In genomic region chr6:90513074-90513856, GRCm38 (mm10) we compare ENCODE assay signal across 29 mouse cellular contexts. TPM values are rescaled to one million over a fixed set of nuclear protein-coding genes. Genes with fewer than 3 reads are reported as not detected.
DNase-seq lines count a peak whose midpoint lies in the region; ATAC-seq and TF ChIP-seq lines count a peak whose summit lies in the region.
"Had no signal": no experiment of that assay in that cellular context is flagged by ENCODE, and none has a peak within 500 bp of the region (broad histone marks: within the 10 kb centered on the region; RNA-seq: fewer than 3 reads in every experiment).

No protein-coding gene starts in this region.

- H3K4me1 ChIP-seq in kidney, embryonic 15.5 days: peaks cover 9% of the 10 kb centered on the region
- no peaks in the 10 kb centered on the region for H3K4me1 ChIP-seq in kidney, embryonic 14.5 days (ENCODE audit: control insufficient read depth, insufficient read depth, low read length)
- H3K4me1 ChIP-seq in liver, adult 2 months (ENCODE audit: control insufficient read depth, insufficient read depth, low read length): peaks cover 23% of the 10 kb centered on the region
- H3K4me1 ChIP-seq in liver, embryonic 11.5 days (replicated peaks; ENCODE audit: control insufficient read depth, insufficient read depth, low read length): no peaks in the 10 kb centered on the region

- no peak for TF ChIP-seq POLR2A in liver, adult 2 months (IDR thresholded peaks at IDR 0.05; ENCODE audit: extremely low read depth, insufficient read depth, low read length)

- H3K9ac ChIP-seq in kidney, embryonic 15.5 days: no peak overlapping the region
- no peak overlapping the region for H3K9ac ChIP-seq in kidney, embryonic 14.5 days (ENCODE audit: low read depth, low read length)
- no peak overlapping the region for H3K9ac ChIP-seq in liver, adult 2 months (ENCODE audit: low read depth, low read length)
- H3K9ac ChIP-seq in liver, embryonic 11.5 days (ENCODE audit: low read depth, low read length): no peak overlapping the region
- H3K9ac ChIP-seq: embryonic facial prominence, embryonic 13.5 days; forebrain, embryonic 12.5 days; forebrain, embryonic 15.5 days; hindbrain, embryonic 12.5 days; hindbrain, embryonic 15.5 days had no signal

- H3K36me3 ChIP-seq in kidney, embryonic 15.5 days: no peaks in the 10 kb centered on the region
- H3K36me3 ChIP-seq in kidney, embryonic 14.5 days (ENCODE audit: control insufficient read depth, insufficient read depth, low read length): no peaks in the 10 kb centered on the region
- no peaks in the 10 kb centered on the region for H3K36me3 ChIP-seq in liver, adult 2 months (ENCODE audit: control insufficient read depth, insufficient read depth, low read length)
- H3K36me3 ChIP-seq in liver, embryonic 11.5 days (ENCODE audit: control insufficient read depth, insufficient read depth, low read length): no peaks in the 10 kb centered on the region
- H3K36me3 ChIP-seq: embryonic facial prominence, embryonic 10.5 days; embryonic facial prominence, embryonic 13.5 days; forebrain, embryonic 12.5 days; forebrain, embryonic 15.5 days; hindbrain, embryonic 12.5 days; hindbrain, embryonic 15.5 days had no signal

- intact Hi-C loops in left cerebral cortex, postnatal 14 days (cut with DNase I): no loop called here

- peak; percentile 65 for DNase-seq in kidney, postnatal 10 days
- no peak for DNase-seq in kidney, postnatal 25 days
- DNase-seq in liver, adult 2 months (ENCODE audit: extremely low read depth, low read depth, low spot score): peak; percentile 72
- DNase-seq in liver, embryonic 11.5 days (ENCODE audit: low spot score): no peak
- DNase-seq in left cerebral cortex, postnatal 14 days (ENCODE audit: low spot score in 2 of 2): no peak
- DNase-seq: adrenal gland, adult 8-10 months; adrenal gland, postnatal 25 days; B cell, adult 2 months; cerebellum, adult 11-12 months; cerebellum, adult 8-10 months; cerebellum, postnatal 10 days; cerebellum, postnatal 36 days; embryo, embryonic 11 days; gastrocnemius, postnatal 10 days; gastrocnemius, postnatal 36 days; heart, adult 11 months had no signal

- WGBS in kidney, embryonic 15.5 days: 54% methylated on average over 5 of the region's 5 CpGs
- WGBS in kidney, embryonic 14.5 days: 52% methylated on average over 5 of the region's 5 CpGs
- 65% methylated on average over 5 of the region's 5 CpGs for WGBS in liver, adult 2 months
- 69% methylated on average over 5 of the region's 5 CpGs for WGBS in liver, embryonic 11.5 days

- H3K79me2 ChIP-seq in liver, adult 2 months (ENCODE audit: control insufficient read depth, insufficient read depth, low read length): no peaks in the 10 kb centered on the region

- no peak for TF ChIP-seq CTCF in liver, adult 2 months (IDR thresholded peaks at IDR 0.05; ENCODE audit: low read depth, low read length)

- H3K4me3 ChIP-seq in kidney, embryonic 15.5 days (replicated peaks): no peak overlapping the region
- no peak overlapping the region for H3K4me3 ChIP-seq in kidney, embryonic 14.5 days (ENCODE audit: low read length)
- no peak overlapping the region for H3K4me3 ChIP-seq in liver, adult 2 months (ENCODE audit: insufficient read depth, low read depth, low read length)
- H3K4me3 ChIP-seq in liver, embryonic 11.5 days (ENCODE audit: low read depth, low read length): no peak overlapping the region
- H3K4me3 ChIP-seq: embryonic facial prominence, embryonic 10.5 days; embryonic facial prominence, embryonic 13.5 days; erythroblast, embryonic 14.5 days; forebrain, embryonic 12.5 days; forebrain, embryonic 15.5 days; hindbrain, embryonic 12.5 days; hindbrain, embryonic 15.5 days had no signal

- 0 out of 2 replicates have a peak, but pooled peaks have one; percentile 29 for ATAC-seq in kidney, embryonic 15.5 days (replicated peaks; ENCODE audit: low FRiP score)
- ATAC-seq in kidney, embryonic 14.5 days (ENCODE audit: low FRiP score, low TSS enrichment): no peak; the same call in 1 of the 2 replicates
- ATAC-seq in liver, embryonic 11.5 days (replicated peaks; ENCODE audit: low FRiP score): no peak
- ATAC-seq: forebrain, embryonic 15.5 days had no signal

- H3K9me3 ChIP-seq in kidney, embryonic 15.5 days (replicated peaks): no peaks in the 10 kb centered on the region
- no peaks in the 10 kb centered on the region for H3K9me3 ChIP-seq in kidney, embryonic 14.5 days (ENCODE audit: control insufficient read depth, low read length)
- H3K9me3 ChIP-seq in liver, embryonic 11.5 days (ENCODE audit: control insufficient read depth, low read length): no peaks in the 10 kb centered on the region
- H3K9me3 ChIP-seq: embryonic facial prominence, embryonic 10.5 days; embryonic facial prominence, embryonic 13.5 days; forebrain, embryonic 12.5 days; forebrain, embryonic 15.5 days; hindbrain, embryonic 12.5 days; hindbrain, embryonic 15.5 days had no signal

- H3K27me3 ChIP-seq in kidney, embryonic 15.5 days: no peaks in the 10 kb centered on the region
- H3K27me3 ChIP-seq in kidney, embryonic 14.5 days (ENCODE audit: control insufficient read depth, insufficient read depth, low read length): no peaks in the 10 kb centered on the region
- no peaks in the 10 kb centered on the region for H3K27me3 ChIP-seq in liver, adult 2 months (ENCODE audit: control insufficient read depth, insufficient read depth, low read length)
- H3K27me3 ChIP-seq in liver, embryonic 11.5 days (replicated peaks; ENCODE audit: control insufficient read depth, insufficient read depth, low read length): no peaks in the 10 kb centered on the region
- H3K27me3 ChIP-seq: embryonic facial prominence, embryonic 13.5 days; forebrain, embryonic 12.5 days; forebrain, embryonic 15.5 days; hindbrain, embryonic 12.5 days; hindbrain, embryonic 15.5 days had no signal

- H3K27ac ChIP-seq in kidney, embryonic 15.5 days: peak overlapping the region; percentile 39; the same call in 1 of the 2 replicates
- no peak overlapping the region for H3K27ac ChIP-seq in kidney, embryonic 14.5 days (ENCODE audit: low read depth, low read length)
- peak overlapping the region; percentile 11 for H3K27ac ChIP-seq in liver, adult 2 months (replicated peaks; ENCODE audit: insufficient read depth, low read depth, low read length)
- H3K27ac ChIP-seq in liver, embryonic 11.5 days (ENCODE audit: low read depth, low read length): no peak overlapping the region
- H3K27ac ChIP-seq: embryonic facial prominence, embryonic 10.5 days; embryonic facial prominence, embryonic 13.5 days; forebrain, embryonic 12.5 days; forebrain, embryonic 15.5 days; hindbrain, embryonic 12.5 days; hindbrain, embryonic 15.5 days had no signal

- H3K4me2 ChIP-seq in kidney, embryonic 15.5 days: no peak overlapping the region
- no peak overlapping the region for H3K4me2 ChIP-seq in kidney, embryonic 14.5 days (replicated peaks; ENCODE audit: low read depth, low read length)
- H3K4me2 ChIP-seq in liver, embryonic 11.5 days: no peak overlapping the region
- H3K4me2 ChIP-seq: embryonic facial prominence, embryonic 13.5 days; forebrain, embryonic 12.5 days; forebrain, embryonic 15.5 days; heart, embryonic 11.5 days; hindbrain, embryonic 12.5 days; hindbrain, embryonic 15.5 days had no signal

RNA-seq across cellular contexts. Expression of gene Aldh1l1, which starts 27.0 kb away (rescaled TPM):
- polyA plus RNA-seq in kidney, embryonic 15.5 days (2015; fragmentation: Nextera tagmentation; extraction: Ambion mirVana): 11.2 and 13.8 TPM in 2 replicates
- 1.4 and 2.9 TPM in 2 replicates for polyA plus RNA-seq in kidney, embryonic 14.5 days (2014; fragmentation: Nextera tagmentation; extraction: Ambion mirVana)
- 1,071 and 1,237 TPM in 2 replicates for total RNA-seq in liver, adult 2 months (2014; rRNA removed)
- polyA plus RNA-seq in liver, adult 2 months (2012; rRNA removed): 834 and 897 TPM in 2 replicates
- 6.5 and 6.6 TPM in 2 replicates for polyA plus RNA-seq in liver, embryonic 11.5 days (2014; fragmentation: Nextera tagmentation; extraction: Ambion mirVana)
- 10 to 100 TPM; 61.4 to 65.8 TPM for total RNA-seq in left cerebral cortex, postnatal 14 days (2021)
- polyA plus RNA-seq: erythroblast, embryonic 14.5 days had no signal

RNA-seq across cellular contexts. Expression of gene Klf15, which starts 50.9 kb away (rescaled TPM):
- 11.7 and 12.6 TPM in 2 replicates for polyA plus RNA-seq in kidney, embryonic 15.5 days (2015; fragmentation: Nextera tagmentation; extraction: Ambion mirVana)
- 5.3 and 9.3 TPM in 2 replicates for polyA plus RNA-seq in kidney, embryonic 14.5 days (2014; fragmentation: Nextera tagmentation; extraction: Ambion mirVana)
- 148 and 168 TPM in 2 replicates for total RNA-seq in liver, adult 2 months (2014; rRNA removed)
- 147 and 252 TPM in 2 replicates for polyA plus RNA-seq in liver, adult 2 months (2012; rRNA removed)
- polyA plus RNA-seq in liver, embryonic 11.5 days (2014; fragmentation: Nextera tagmentation; extraction: Ambion mirVana): 10.6 and 12.3 TPM in 2 replicates
- 10 to 100 TPM; 18.9 to 27.7 TPM for total RNA-seq in left cerebral cortex, postnatal 14 days (2021)
- total RNA-seq: CH12.LX; hematopoietic stem cell, adult 5-6 weeks; MEL had no signal
- polyA plus RNA-seq: erythroblast, embryonic 14.5 days had no signal

Comparison
In these comparisons a context has a peak if more than half of its experiments do, and no peak if none do; other contexts are left out.
1. H3K27ac ChIP-seq: peak in kidney, embryonic 15.5 days (single experiment) and liver, adult 2 months (single experiment); none in kidney, embryonic 14.5 days (single experiment) and liver, embryonic 11.5 days (single experiment).
2. DNase-seq: peak in kidney, postnatal 10 days (single experiment) and liver, adult 2 months (single experiment); none in kidney, postnatal 25 days (0 of 2), liver, embryonic 11.5 days (single experiment) and left cerebral cortex, postnatal 14 days (0 of 2).
3. RNA of gene Aldh1l1, which starts 27.0 kb away (polyA plus RNA-seq): 834 to 897 TPM in liver, adult 2 months; 11.2 to 13.8 TPM in kidney, embryonic 15.5 days, 6.5 to 6.6 TPM in liver, embryonic 11.5 days and 1.4 to 2.9 TPM in kidney, embryonic 14.5 days; every median in the first group is over 10 times any median in the second.
4. RNA of gene Klf15, which starts 50.9 kb away (polyA plus RNA-seq): 147 to 252 TPM in liver, adult 2 months; 11.7 to 12.6 TPM in kidney, embryonic 15.5 days, 10.6 to 12.3 TPM in liver, embryonic 11.5 days and 5.3 to 9.3 TPM in kidney, embryonic 14.5 days; every median in the first group is over 10 times any median in the second.